Mouse (Mus musculus): ENCODE results near the gene Gse1. TPM values are rescaled to one million over a fixed set of nuclear protein-coding genes. Genes with fewer than 3 reads are reported as not detected.

Gse1 gene
- total RNA-seq, 1 experiment: 21.4 TPM

GRCm38 (mm10) chr8:120493508-120494464, 265.5 kb downstream of the Gse1 start:
- H3K27ac ChIP-seq (ENCODE audit: insufficient read depth, low read depth, low read length, poor library complexity, severe bottlenecking): no peak overlapping the region
- no peak overlapping the region; the same call in 1 of the 2 replicates for H3K9ac ChIP-seq (ENCODE audit: insufficient read depth, low read depth, low read length, poor library complexity, severe bottlenecking)
- peaks cover 7 to 44% of the 10 kb centered on the region in 2 experiments; a peak in 1 of 4 replicates for H3K4me1 ChIP-seq (ENCODE audit: control insufficient read depth in 2 of 2, insufficient read depth in 2 of 2, low read length in 2 of 2, poor library complexity in 1 of 2)

DNA sequence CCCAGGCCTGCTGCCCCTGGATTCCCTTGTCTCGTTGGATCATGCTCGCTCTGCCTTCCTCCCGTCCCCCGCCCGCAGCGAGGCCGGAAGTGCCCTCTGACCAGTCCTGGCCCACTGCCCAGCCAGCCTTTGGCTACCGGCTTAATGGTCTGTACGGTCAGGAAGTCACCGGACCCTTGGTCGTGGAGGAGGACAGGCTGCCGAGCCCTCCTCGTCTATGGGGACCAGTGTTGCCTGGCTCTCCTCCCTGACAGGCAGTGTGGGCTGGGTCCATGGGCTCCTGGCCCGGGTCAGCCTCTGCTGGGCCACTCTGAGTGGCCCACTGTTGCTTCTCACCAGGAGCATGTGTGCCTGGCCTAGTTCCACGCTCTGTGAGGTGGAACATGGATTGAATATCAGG, 266.6 kb downstream of the Gse1 start:
- Histone ChIP-seq H3K9me3 (ENCODE audit: control insufficient read depth, insufficient read depth, low read depth, low read length) (no peaks in the 10 kb centered on the region), H3K9ac (ENCODE audit: insufficient read depth, low read depth, low read length, poor library complexity, severe bottlenecking) (no peak overlapping the region), H3K27ac (ENCODE audit: insufficient read depth, low read depth, low read length, poor library complexity, severe bottlenecking) (no peak overlapping the region), H3K4me3 (ENCODE audit: insufficient read depth in 1 of 2, low read depth in 1 of 2, low read length in 2 of 2, poor library complexity in 1 of 2, severe bottlenecking in 1 of 2) (no peak overlapping the region), H3K4me1 (ENCODE audit: control insufficient read depth in 2 of 2, insufficient read depth in 2 of 2, low read length in 2 of 2, poor library complexity in 1 of 2) (peaks cover 7 to 50% of the 10 kb centered on the region in 2 experiments; a peak in 1 of 4 replicates), H3K36me3 (ENCODE audit: control insufficient read depth, insufficient read depth, low read length, poor library complexity, severe bottlenecking) (no peaks in the 10 kb centered on the region)
- TF ChIP-seq CHD2 (IDR thresholded peaks at IDR 0.05; ENCODE audit: low read depth, low read length) (no peak), ZC3H11A (IDR thresholded peaks at IDR 0.05; ENCODE audit: borderline replicate concordance, low read depth, low read length) (no peak), MAFK (IDR thresholded peaks at IDR 0.05; ENCODE audit: insufficient read depth, low read depth, low read length) (no peak), ZNF384 (IDR thresholded peaks at IDR 0.05; ENCODE audit: low read depth, low read length) (no peak), HCFC1 (IDR thresholded peaks at IDR 0.05; ENCODE audit: borderline replicate concordance, insufficient read depth, low read length) (no peak)
- in situ Hi-C loops (cut with MboI; ENCODE audit: low sequenced_read_pairs in 2 of 2, unreplicated experiment in 2 of 2): no loop called here
- no peak for DNase-seq (ENCODE audit: low read depth, low spot score)

More at GRCm38 (mm10) chr8:120493508-120494464, 265.5 kb downstream of the Gse1 start:
- in situ Hi-C loops (cut with MboI; ENCODE audit: low sequenced_read_pairs in 2 of 2, unreplicated experiment in 2 of 2): no loop called here
- no peaks in the 10 kb centered on the region for H3K9me3 ChIP-seq (ENCODE audit: control insufficient read depth, insufficient read depth, low read depth, low read length)
- TF ChIP-seq MAFK (IDR thresholded peaks at IDR 0.05; ENCODE audit: insufficient read depth, low read depth, low read length): no peak
- TF ChIP-seq ZC3H11A (IDR thresholded peaks at IDR 0.05; ENCODE audit: borderline replicate concordance, low read depth, low read length): no peak
- TF ChIP-seq ZNF384 (IDR thresholded peaks at IDR 0.05; ENCODE audit: low read depth, low read length): no peak
- TF ChIP-seq CHD2 (IDR thresholded peaks at IDR 0.05; ENCODE audit: low read depth, low read length): no peak
- no peak for TF ChIP-seq HCFC1 (IDR thresholded peaks at IDR 0.05; ENCODE audit: borderline replicate concordance, insufficient read depth, low read length)
- DNase-seq (ENCODE audit: low read depth, low spot score): no peak
- H3K36me3 ChIP-seq (ENCODE audit: control insufficient read depth, insufficient read depth, low read length, poor library complexity, severe bottlenecking): no peaks in the 10 kb centered on the region
- H3K4me3 ChIP-seq (ENCODE audit: insufficient read depth in 1 of 2, low read depth in 1 of 2, low read length in 2 of 2, poor library complexity in 1 of 2, severe bottlenecking in 1 of 2): no peak overlapping the region

DNA sequence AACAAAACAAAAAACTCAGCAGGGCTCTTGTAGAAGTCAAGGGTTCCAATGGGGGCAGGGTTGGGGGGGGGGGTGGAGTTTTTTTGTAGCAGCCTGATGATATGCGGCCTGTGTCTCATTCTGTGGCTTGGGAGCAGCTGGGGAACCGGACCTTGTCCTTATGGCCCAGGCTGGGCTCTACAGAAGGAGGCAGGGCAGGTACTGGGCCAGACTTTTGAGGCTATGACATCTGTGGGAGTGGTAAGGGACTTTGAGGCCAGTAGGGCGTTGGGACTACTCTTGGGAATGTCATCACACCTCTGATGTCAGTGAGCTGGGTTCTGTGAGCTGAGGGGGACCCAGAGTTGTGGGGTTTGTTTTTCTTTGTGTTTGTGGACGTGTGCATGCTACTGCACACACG, 267.2 kb downstream of the Gse1 start:
- TF ChIP-seq ZC3H11A (IDR thresholded peaks at IDR 0.05; ENCODE audit: borderline replicate concordance, low read depth, low read length): no peak
- no peak for TF ChIP-seq CHD2 (IDR thresholded peaks at IDR 0.05; ENCODE audit: low read depth, low read length)
- TF ChIP-seq HCFC1 (IDR thresholded peaks at IDR 0.05; ENCODE audit: borderline replicate concordance, insufficient read depth, low read length): no peak
- TF ChIP-seq MAFK (IDR thresholded peaks at IDR 0.05; ENCODE audit: insufficient read depth, low read depth, low read length): no peak
- TF ChIP-seq ZNF384 (IDR thresholded peaks at IDR 0.05; ENCODE audit: low read depth, low read length): no peak
- no peak for DNase-seq (ENCODE audit: low read depth, low spot score)
- Histone ChIP-seq H3K4me3 (ENCODE audit: insufficient read depth in 1 of 2, low read depth in 1 of 2, low read length in 2 of 2, poor library complexity in 1 of 2, severe bottlenecking in 1 of 2) (no peak overlapping the region), H3K36me3 (ENCODE audit: control insufficient read depth, insufficient read depth, low read length, poor library complexity, severe bottlenecking) (no peaks in the 10 kb centered on the region), H3K27ac (ENCODE audit: insufficient read depth, low read depth, low read length, poor library complexity, severe bottlenecking) (no peak overlapping the region), H3K9me3 (ENCODE audit: control insufficient read depth, insufficient read depth, low read depth, low read length) (no peaks in the 10 kb centered on the region), H3K4me1 (ENCODE audit: control insufficient read depth in 2 of 2, insufficient read depth in 2 of 2, low read length in 2 of 2, poor library complexity in 1 of 2) (peaks cover 7 to 48% of the 10 kb centered on the region in 2 experiments; a peak in 1 of 4 replicates), H3K9ac (ENCODE audit: insufficient read depth, low read depth, low read length, poor library complexity, severe bottlenecking) (no peak overlapping the region)
- in situ Hi-C loops (cut with MboI; ENCODE audit: low sequenced_read_pairs in 2 of 2, unreplicated experiment in 2 of 2): no loop called here

- Histone ChIP-seq H3K4me3 (ENCODE audit: insufficient read depth in 1 of 2, low read depth in 1 of 2, low read length in 2 of 2, poor library complexity in 1 of 2, severe bottlenecking in 1 of 2) (no peak overlapping the region), H3K27ac (ENCODE audit: insufficient read depth, low read depth, low read length, poor library complexity, severe bottlenecking) (no peak overlapping the region), H3K9ac (ENCODE audit: insufficient read depth, low read depth, low read length, poor library complexity, severe bottlenecking) (no peak overlapping the region), H3K36me3 (ENCODE audit: control insufficient read depth, insufficient read depth, low read length, poor library complexity, severe bottlenecking) (no peaks in the 10 kb centered on the region), H3K9me3 (ENCODE audit: control insufficient read depth, insufficient read depth, low read depth, low read length) (no peaks in the 10 kb centered on the region), H3K4me1 (ENCODE audit: control insufficient read depth in 2 of 2, insufficient read depth in 2 of 2, low read length in 2 of 2, poor library complexity in 1 of 2) (peaks cover 2 to 41% of the 10 kb centered on the region in 2 experiments; a peak in 1 of 4 replicates)
- DNase-seq (ENCODE audit: low read depth, low spot score): no peak
- in situ Hi-C loops (cut with MboI; ENCODE audit: low sequenced_read_pairs in 2 of 2, unreplicated experiment in 2 of 2): no loop called here
- TF ChIP-seq HCFC1 (IDR thresholded peaks at IDR 0.05; ENCODE audit: borderline replicate concordance, insufficient read depth, low read length): no peak
- no peak for TF ChIP-seq ZNF384 (IDR thresholded peaks at IDR 0.05; ENCODE audit: low read depth, low read length)
- no peak for TF ChIP-seq MAFK (IDR thresholded peaks at IDR 0.05; ENCODE audit: insufficient read depth, low read depth, low read length)
- TF ChIP-seq CHD2 (IDR thresholded peaks at IDR 0.05; ENCODE audit: low read depth, low read length): no peak
- no peak for TF ChIP-seq ZC3H11A (IDR thresholded peaks at IDR 0.05; ENCODE audit: borderline replicate concordance, low read depth, low read length)
Measured at GRCm38 (mm10) chr8:120496478-120496877, 268.2 kb downstream of the Gse1 start.
